Mouse (Mus musculus): ENCODE data around the gene Pln. TPM values are rescaled to one million over a fixed set of nuclear protein-coding genes. Genes with fewer than 3 reads are reported as not detected.
A peak's percentile ranks its signal among the peaks of the same experiment; 100 is the strongest.

Gene Pln
- polyA plus RNA-seq, 1 experiment from 2014 or later: 0.50 TPM

DNA sequence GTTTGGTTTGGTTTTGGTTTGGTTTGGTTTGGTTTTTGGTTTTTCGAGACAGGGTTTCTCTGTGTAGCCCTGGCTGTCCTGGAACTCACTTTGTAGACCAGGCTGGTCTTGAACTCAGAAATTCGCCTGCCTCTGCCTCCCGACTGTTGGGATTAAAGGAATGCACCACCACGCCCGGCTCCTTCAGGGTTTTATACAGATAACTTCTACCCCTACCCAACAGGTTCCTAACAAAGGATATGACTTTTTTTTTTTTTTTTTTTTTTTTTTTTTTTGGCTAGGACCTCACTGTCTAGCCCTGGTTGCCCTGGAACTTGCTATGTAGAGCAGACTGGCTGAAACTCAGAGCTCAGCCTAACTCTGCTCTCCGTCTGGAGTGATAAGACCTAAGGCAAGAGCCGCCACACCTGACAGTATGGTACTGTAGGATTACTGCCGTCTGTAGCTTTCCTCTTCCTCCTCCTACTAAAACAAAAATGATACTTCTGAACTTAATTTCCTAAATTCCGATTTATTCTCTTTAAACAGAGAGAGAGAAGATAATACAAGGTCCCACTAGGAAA is 4.8 kb downstream of the Pln start:
- no peak overlapping the region for H3K27ac ChIP-seq
- no peak overlapping the region for H3K4me2 ChIP-seq
- H3K27me3 ChIP-seq (replicated peaks): no peaks in the 10 kb centered on the region
- H3K9ac ChIP-seq: no peak overlapping the region
- no peak overlapping the region for H3K4me3 ChIP-seq
- no peaks in the 10 kb centered on the region for H3K36me3 ChIP-seq
- H3K4me1 ChIP-seq: no peaks in the 10 kb centered on the region
- WGBS (ENCODE audit: insufficient replicate concordance): 63% methylated on average over 9 of the region's 9 CpGs
- peak; percentile 59; the same call in 1 of the 2 replicates for ATAC-seq
- no peaks in the 10 kb centered on the region for H3K9me3 ChIP-seq (replicated peaks)

DNA sequence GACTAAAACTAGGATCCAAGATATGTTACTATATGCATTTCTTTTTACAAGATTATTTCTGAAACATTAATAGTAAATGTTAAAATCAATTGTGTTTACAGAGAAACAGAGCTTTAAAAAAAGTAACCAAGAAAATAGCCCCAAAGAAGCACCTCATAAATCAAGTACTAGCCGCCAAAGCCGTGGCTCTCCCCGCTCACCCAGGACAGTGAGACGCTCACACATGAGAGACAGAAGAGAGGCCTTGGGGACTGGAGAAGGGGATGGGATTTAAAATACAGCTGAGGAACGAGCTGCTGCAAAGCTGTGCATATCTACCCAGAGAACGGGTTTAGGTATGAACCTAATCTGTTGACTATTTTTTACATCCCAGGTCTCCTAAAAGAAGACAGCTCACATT is 5.9 kb downstream of the Pln start:
- WGBS (ENCODE audit: insufficient replicate concordance): 77% methylated on average over 6 of the region's 6 CpGs
- H3K9ac ChIP-seq: no peak overlapping the region
- peaks cover under 1% of the 10 kb centered on the region; the same call in 1 of the 2 replicates for H3K4me1 ChIP-seq
- no peaks in the 10 kb centered on the region for H3K36me3 ChIP-seq
- no peaks in the 10 kb centered on the region for H3K27me3 ChIP-seq (replicated peaks)
- no peak for ATAC-seq
- no peak overlapping the region for H3K27ac ChIP-seq
- no peak overlapping the region for H3K4me2 ChIP-seq
- no peaks in the 10 kb centered on the region for H3K9me3 ChIP-seq (replicated peaks)
- no peak overlapping the region for H3K4me3 ChIP-seq

DNA sequence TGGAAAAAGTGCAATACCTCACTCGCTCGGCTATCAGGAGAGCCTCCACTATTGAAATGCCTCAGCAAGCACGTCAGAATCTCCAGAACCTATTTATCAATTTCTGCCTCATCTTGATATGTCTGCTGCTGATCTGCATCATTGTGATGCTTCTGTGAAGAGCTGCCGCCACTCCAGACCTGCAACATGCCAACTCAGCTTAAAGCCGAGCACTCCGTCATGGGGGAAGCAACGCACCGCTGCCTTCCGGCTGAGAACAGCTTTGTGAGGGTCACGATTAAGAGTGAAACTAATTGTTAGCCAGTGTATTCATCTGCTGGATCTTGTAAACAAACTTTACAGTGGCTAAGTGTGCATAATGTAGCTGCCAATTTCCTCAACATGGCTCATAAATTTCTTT is 6.4 kb downstream of the Pln start:
- Histone ChIP-seq H3K4me2 (no peak overlapping the region), H3K27me3 (replicated peaks) (no peaks in the 10 kb centered on the region), H3K9me3 (replicated peaks) (no peaks in the 10 kb centered on the region), H3K4me3 (no peak overlapping the region), H3K4me1 (peaks cover 3% of the 10 kb centered on the region; the same call in 1 of the 2 replicates), H3K9ac (no peak overlapping the region), H3K36me3 (no peaks in the 10 kb centered on the region), H3K27ac (no peak overlapping the region)
- no peak for ATAC-seq
- 80% methylated on average over 10 of the region's 10 CpGs for WGBS (ENCODE audit: insufficient replicate concordance)

DNA sequence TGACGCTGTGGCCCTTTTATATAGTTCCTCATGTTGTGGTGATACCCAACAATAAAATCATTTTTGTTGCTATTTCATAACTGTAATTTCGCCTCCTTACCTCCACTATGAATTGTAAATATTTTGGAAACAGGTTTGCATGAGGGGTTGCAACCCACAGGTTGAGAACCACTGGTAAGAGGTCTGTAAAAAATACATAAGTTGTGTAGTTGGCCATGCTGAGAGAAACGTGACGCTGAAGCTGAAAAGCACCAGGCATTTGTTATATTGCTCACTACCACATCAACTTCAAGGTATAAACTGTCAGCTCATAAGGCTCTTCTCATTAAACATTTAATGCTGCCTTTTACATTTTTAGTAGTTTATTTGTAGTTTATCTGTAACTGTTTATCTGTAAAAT is 8.0 kb downstream of the Pln start:
- H3K36me3 ChIP-seq: no peaks in the 10 kb centered on the region

DNA sequence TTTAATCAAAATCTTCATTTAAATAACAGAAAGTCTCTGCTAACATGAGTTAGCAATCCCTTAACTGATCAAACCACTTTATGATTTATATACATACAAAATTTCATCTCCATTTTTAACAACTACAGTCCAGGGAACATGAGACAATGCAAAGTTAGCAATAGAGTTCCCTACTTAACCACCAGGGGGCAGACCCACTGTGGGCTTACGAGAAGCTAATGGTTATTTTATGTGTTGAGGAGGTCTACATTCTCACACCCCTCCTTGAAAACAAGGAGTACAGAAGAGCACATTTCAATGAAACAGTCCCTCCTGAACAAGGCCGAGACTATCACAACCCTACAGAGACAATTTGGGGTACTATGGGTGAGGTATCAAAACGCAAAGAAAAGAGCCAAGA is 9.0 kb downstream of the Pln start:
- Histone ChIP-seq H3K27ac (no peak overlapping the region), H3K36me3 (no peaks in the 10 kb centered on the region), H3K9ac (no peak overlapping the region), H3K27me3 (replicated peaks) (no peaks in the 10 kb centered on the region), H3K9me3 (replicated peaks) (no peaks in the 10 kb centered on the region), H3K4me3 (no peak overlapping the region), H3K4me2 (no peak overlapping the region), H3K4me1 (peaks cover 3% of the 10 kb centered on the region; the same call in 1 of the 2 replicates)
- no peak for ATAC-seq
- 45% methylated on average over 3 of the region's 3 CpGs for WGBS (ENCODE audit: insufficient replicate concordance)

More for the DNA sequence above, 8.0 kb downstream of the Pln start:
- Histone ChIP-seq H3K9ac (no peak overlapping the region), H3K9me3 (replicated peaks) (no peaks in the 10 kb centered on the region), H3K27me3 (replicated peaks) (no peaks in the 10 kb centered on the region), H3K27ac (no peak overlapping the region), H3K4me2 (no peak overlapping the region), H3K4me3 (no peak overlapping the region), H3K4me1 (peaks cover 3% of the 10 kb centered on the region; the same call in 1 of the 2 replicates)
- 74% methylated on average over 4 of the region's 4 CpGs for WGBS (ENCODE audit: insufficient replicate concordance)
- no peak for ATAC-seq

DNA sequence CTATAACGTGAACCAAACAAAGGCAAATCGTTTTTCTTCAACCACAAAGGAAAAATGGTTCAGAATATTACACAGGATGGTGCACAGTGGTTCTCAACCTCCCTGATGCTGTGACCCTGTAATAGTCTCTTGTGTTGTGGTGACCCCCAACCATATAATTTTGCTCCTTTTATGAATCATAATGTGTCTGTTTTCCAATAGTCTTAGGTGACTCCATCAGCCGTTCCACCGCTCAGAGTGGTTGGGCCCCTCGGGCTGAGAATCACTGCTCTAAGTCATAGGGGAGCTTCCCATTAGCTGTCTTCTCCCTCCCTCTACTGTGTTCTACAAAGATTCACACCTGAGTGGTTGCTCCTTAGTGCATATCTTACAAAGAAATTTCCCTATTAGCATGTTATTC is 9.4 kb downstream of the Pln start:
- Histone ChIP-seq H3K9me3 (replicated peaks) (no peaks in the 10 kb centered on the region), H3K4me2 (no peak overlapping the region), H3K4me3 (no peak overlapping the region), H3K27me3 (replicated peaks) (no peaks in the 10 kb centered on the region), H3K36me3 (no peaks in the 10 kb centered on the region), H3K9ac (no peak overlapping the region), H3K27ac (no peak overlapping the region), H3K4me1 (peaks cover 3% of the 10 kb centered on the region; the same call in 1 of the 2 replicates)
- no peak for ATAC-seq
- WGBS (ENCODE audit: insufficient replicate concordance): 81% methylated on average over 5 of the region's 5 CpGs

DNA sequence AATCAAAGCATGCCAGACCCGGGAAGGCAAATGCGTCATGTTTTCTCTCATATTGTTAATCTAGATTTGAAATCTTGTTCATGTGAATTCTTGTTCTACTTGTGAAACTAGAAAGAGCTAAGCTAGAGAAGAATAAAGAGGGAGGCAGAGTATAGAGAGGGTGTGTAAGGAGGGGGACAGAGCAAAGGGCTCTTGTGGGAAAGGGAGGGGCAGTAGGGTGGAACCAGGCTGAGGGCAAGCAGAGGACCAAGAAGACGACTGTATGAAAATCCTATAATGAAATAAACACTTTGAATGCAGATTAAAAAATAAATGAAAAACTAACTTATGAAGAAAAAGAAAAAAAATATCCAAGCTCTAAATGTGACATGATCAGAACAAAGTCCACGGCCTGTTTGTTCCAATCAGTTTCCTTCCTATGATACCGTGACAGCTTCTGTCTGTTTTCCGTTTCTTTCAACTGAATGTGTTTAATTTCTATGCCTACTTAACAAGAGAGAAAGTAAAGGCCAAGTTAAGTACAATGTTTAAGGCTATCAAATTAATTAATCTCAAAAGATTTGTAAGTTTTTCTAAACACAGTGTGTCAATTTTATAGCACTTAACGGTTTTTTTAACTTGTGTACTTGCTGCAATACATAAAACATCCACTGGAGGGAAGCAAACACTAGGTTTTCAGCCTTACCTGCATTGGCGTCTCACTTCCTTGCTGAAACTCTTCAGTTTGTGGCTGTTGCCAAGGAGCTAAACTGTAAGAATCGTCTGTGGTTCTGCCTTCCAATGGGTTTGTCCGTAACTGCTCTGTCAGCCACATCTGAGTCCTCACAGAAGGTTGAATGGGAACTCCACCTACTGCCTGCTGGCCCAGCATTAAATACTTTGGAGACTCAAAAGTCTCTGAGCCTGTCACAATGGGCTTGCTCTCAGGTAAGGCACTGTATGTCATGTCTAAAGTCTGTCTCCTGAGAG is 10.6 kb downstream of the Pln start:
- Histone ChIP-seq H3K4me2 (no peak overlapping the region), H3K9me3 (replicated peaks) (no peaks in the 10 kb centered on the region), H3K27ac (no peak overlapping the region), H3K4me1 (peaks cover 3% of the 10 kb centered on the region; the same call in 1 of the 2 replicates), H3K4me3 (no peak overlapping the region), H3K9ac (no peak overlapping the region), H3K36me3 (no peaks in the 10 kb centered on the region), H3K27me3 (replicated peaks) (no peaks in the 10 kb centered on the region)
- 51% methylated on average over 10 of the region's 10 CpGs for WGBS (ENCODE audit: insufficient replicate concordance)
- no peak; the same call in 1 of the 2 replicates for ATAC-seq

DNA sequence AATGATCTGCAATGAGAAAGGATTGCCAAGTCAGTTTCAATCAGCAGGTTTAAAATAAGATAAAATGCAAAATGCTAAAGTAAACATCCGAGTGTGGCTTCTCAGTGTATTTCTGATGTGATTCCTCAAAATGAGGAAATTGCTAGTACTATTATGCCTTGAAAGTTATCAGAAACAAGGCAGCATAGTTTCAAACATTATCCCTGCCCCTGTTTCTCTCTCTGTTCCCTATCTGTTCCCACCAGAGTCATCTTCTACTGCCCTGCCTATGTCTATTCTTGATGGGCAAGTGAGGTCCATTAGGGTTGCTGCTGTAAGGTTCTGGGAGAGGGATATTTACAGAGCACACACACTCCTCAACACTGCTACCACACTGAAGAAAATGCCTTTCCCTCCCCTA is 11.8 kb downstream of the Pln start:
- WGBS (ENCODE audit: insufficient replicate concordance): 41% methylated on average over 1 of the region's 1 CpGs
- Histone ChIP-seq H3K27ac (no peak overlapping the region), H3K9ac (no peak overlapping the region), H3K4me2 (no peak overlapping the region), H3K27me3 (replicated peaks) (no peaks in the 10 kb centered on the region), H3K36me3 (no peaks in the 10 kb centered on the region), H3K4me3 (no peak overlapping the region), H3K4me1 (peaks cover 3% of the 10 kb centered on the region; the same call in 1 of the 2 replicates), H3K9me3 (replicated peaks) (no peaks in the 10 kb centered on the region)
- no peak for ATAC-seq

DNA sequence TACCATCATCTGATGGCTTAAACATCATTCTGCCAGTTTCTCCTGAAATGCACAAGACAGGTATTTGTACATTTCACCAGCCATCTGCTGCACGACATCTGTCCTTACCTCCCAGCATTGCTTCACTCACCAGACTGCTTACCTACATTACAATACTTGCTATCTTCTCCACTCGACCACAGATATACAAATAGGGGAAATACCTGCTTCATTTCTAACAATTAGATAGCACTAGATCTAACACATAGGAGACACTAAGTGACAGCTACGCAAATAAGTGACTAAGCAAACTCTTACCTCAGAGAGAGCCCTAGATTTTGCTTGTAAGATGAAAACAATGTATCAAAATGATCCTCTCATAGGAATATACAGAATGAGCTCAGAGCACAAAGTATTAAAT is 16.2 kb downstream of the Pln start:
- Histone ChIP-seq H3K4me3 (no peak overlapping the region), H3K9me3 (replicated peaks) (no peaks in the 10 kb centered on the region), H3K4me1 (no peaks in the 10 kb centered on the region), H3K9ac (no peak overlapping the region), H3K36me3 (peaks cover 14% of the 10 kb centered on the region), H3K27me3 (replicated peaks) (no peaks in the 10 kb centered on the region), H3K4me2 (no peak overlapping the region), H3K27ac (no peak overlapping the region)
- 64% methylated on average over 3 of the region's 3 CpGs for WGBS (ENCODE audit: insufficient replicate concordance)
- no peak for ATAC-seq

DNA sequence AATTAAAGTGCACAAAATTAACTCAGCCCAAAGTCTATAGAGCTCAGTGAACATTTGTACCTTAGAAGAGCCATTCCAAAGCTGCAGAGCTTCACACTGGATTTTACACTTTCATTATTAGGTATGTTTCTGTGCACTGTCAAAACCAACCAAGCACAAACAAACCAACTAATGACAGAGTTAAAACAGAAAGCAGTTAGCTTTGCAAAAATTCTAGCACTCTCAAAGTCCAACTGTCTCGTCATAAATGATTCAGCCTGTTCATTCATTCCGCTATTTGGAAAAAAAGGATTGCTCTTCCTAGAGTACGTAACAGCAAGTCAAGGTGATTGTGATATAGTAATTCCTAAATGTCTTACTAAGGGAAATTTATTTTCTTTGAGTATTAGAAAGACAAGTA is 21.5 kb downstream of the Pln start:
- ATAC-seq: no peak
- Histone ChIP-seq H3K27me3 (replicated peaks) (no peaks in the 10 kb centered on the region), H3K9me3 (replicated peaks) (no peaks in the 10 kb centered on the region), H3K4me2 (no peak overlapping the region), H3K27ac (no peak overlapping the region), H3K36me3 (peaks cover 25% of the 10 kb centered on the region), H3K9ac (no peak overlapping the region), H3K4me1 (no peaks in the 10 kb centered on the region), H3K4me3 (no peak overlapping the region)
- WGBS (ENCODE audit: insufficient replicate concordance): 86% methylated on average over 3 of the region's 3 CpGs

DNA sequence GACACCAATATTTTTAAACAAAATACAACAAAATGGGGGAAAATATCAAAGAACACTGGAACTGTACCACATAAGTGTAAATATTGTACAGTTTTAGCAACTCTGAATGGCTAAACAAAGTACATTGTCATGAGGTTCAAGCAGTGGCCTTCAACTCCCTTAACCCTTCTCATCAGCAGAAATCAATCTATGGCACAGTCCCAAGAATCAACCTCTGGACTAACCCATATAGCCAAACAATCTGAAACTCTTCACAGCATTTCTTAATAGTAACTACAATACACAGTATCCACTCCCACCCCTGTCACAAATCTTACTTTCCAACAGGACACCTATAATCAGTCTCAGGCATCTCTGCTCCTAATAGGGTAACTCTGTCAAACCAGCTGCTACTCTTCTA is 26.8 kb downstream of the Pln start:
- Histone ChIP-seq H3K27me3 (replicated peaks) (no peaks in the 10 kb centered on the region), H3K4me1 (peaks cover 4% of the 10 kb centered on the region; the same call in 1 of the 2 replicates), H3K27ac (no peak overlapping the region), H3K4me2 (no peak overlapping the region), H3K4me3 (no peak overlapping the region), H3K9me3 (replicated peaks) (no peaks in the 10 kb centered on the region), H3K9ac (no peak overlapping the region), H3K36me3 (peaks cover 11% of the 10 kb centered on the region; the same call in 1 of the 2 replicates)
- ATAC-seq: no peak

DNA sequence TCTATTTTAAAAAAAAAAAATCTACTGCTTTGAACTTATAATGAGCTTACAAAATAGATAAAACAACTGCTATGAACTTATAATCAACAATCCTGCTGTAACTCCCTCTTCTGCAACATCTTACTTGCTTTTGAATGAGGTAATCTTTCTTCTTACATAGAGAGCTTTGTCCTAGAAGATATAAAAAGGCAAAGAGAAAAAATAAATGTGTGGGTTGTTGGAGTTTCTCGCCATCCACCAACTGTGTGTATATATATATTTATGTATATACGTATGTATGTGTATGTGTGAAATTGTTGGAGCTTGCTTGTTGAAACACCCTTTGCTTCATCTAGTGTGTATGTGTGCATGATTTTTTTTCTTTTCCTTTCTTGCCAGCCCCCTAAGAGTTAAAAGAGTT is 29.8 kb downstream of the Pln start:
- ATAC-seq: no peak
- Histone ChIP-seq H3K4me2 (no peak overlapping the region), H3K4me3 (no peak overlapping the region), H3K4me1 (peaks cover 4% of the 10 kb centered on the region; the same call in 1 of the 2 replicates), H3K27me3 (replicated peaks) (no peaks in the 10 kb centered on the region), H3K36me3 (peaks cover 19% of the 10 kb centered on the region), H3K9me3 (replicated peaks) (peaks cover 9% of the 10 kb centered on the region; the same call in 1 of the 2 replicates), H3K27ac (no peak overlapping the region), H3K9ac (no peak overlapping the region)
- 72% methylated on average over 2 of the region's 2 CpGs for whole genome bisulfite sequencing (ENCODE audit: insufficient replicate concordance)
